Mouse (Mus musculus) forebrain, embryonic 14.5 days (tissue): Measurements from ENCODE around the gene A930033H14Rik. TPM values are rescaled to one million over a fixed set of nuclear protein-coding genes. Genes with fewer than 3 reads are reported as not detected.

ENCODE experiments used
- polyA plus RNA-seq: library from polyadenylated mRNA; unstranded; fragments of >200 nt; fragmentation: Nextera tagmentation; extraction: Ambion mirVana; gene quantifications from 2 replicates; pipeline ENCODE4 v1.2.1, GENCODE M21; 2014

The A930033H14Rik gene
- polyA plus RNA-seq, 1 experiment from 2014 or later: 0.71 TPM

Other genes starting within 250 kb of the A930033H14Rik start
- gene Rhobtb1, start 61.7 kb downstream of the A930033H14Rik start, polyA plus RNA-seq: 11.7 and 12.8 TPM in 2 replicates
- 209 and 304 TPM in 2 replicates for gene Cdk1, start 139.8 kb upstream of the A930033H14Rik start, polyA plus RNA-seq
- 60.0 and 84.2 TPM in 2 replicates for gene Ank3, start 185.7 kb upstream of the A930033H14Rik start, polyA plus RNA-seq